Mouse (Mus musculus): Measurements from ENCODE around the gene Rrp36. TPM values are rescaled to one million over a fixed set of nuclear protein-coding genes. Genes with fewer than 3 reads are reported as not detected.

Rrp36 gene
- polyA plus RNA-seq, 1 experiment from 2014 or later = 54.8 TPM

- 55% methylated on average over 6 of the region's 6 CpGs for WGBS
- H3K27me3 ChIP-seq (replicated peaks; ENCODE audit: control insufficient read depth, insufficient read depth, low read length) = no peaks in the 10 kb centered on the region
- H3K36me3 ChIP-seq (ENCODE audit: control insufficient read depth, insufficient read depth, low read length) = peaks cover 4% of the 10 kb centered on the region; the same call in 1 of the 2 replicates
- no peak for ATAC-seq
- H3K9me3 ChIP-seq (ENCODE audit: control insufficient read depth, low read length) = no peaks in the 10 kb centered on the region
- H3K4me2 ChIP-seq (ENCODE audit: low read length) = peak overlapping the region; percentile 85
- peaks cover 24% of the 10 kb centered on the region for H3K4me1 ChIP-seq (ENCODE audit: control insufficient read depth, insufficient read depth, low read depth, low read length)
- no peak overlapping the region for H3K27ac ChIP-seq (ENCODE audit: low read depth, low read length)
- H3K4me3 ChIP-seq (ENCODE audit: low read length) = peak overlapping the region; percentile 92
- no peak overlapping the region for H3K9ac ChIP-seq (ENCODE audit: low read depth, low read length)
Observed at GRCm38 (mm10) chr17:46627409-46627808, 46.7 kb downstream of the Rrp36 start.

- Histone ChIP-seq H3K27ac (ENCODE audit: low read depth, low read length) (no peak overlapping the region), H3K9ac (ENCODE audit: low read depth, low read length) (peak overlapping the region; percentile 11; the same call in 1 of the 2 replicates), H3K27me3 (replicated peaks; ENCODE audit: control insufficient read depth, insufficient read depth, low read length) (no peaks in the 10 kb centered on the region), H3K4me2 (ENCODE audit: low read length) (no peak overlapping the region; the same call in 1 of the 2 replicates), H3K36me3 (ENCODE audit: control insufficient read depth, insufficient read depth, low read length) (no peaks in the 10 kb centered on the region), H3K4me1 (ENCODE audit: control insufficient read depth, insufficient read depth, low read depth, low read length) (peaks cover 31% of the 10 kb centered on the region), H3K4me3 (ENCODE audit: low read length) (no peak overlapping the region), H3K9me3 (ENCODE audit: control insufficient read depth, low read length) (no peaks in the 10 kb centered on the region)
- no peak for ATAC-seq
- 65% methylated on average over 12 of the region's 12 CpGs for WGBS
Observed at GRCm38 (mm10) chr17:46624598-46624997, 49.6 kb downstream of the Rrp36 start.

- H3K27ac ChIP-seq (ENCODE audit: low read depth, low read length) = no peak overlapping the region
- H3K36me3 ChIP-seq (ENCODE audit: control insufficient read depth, insufficient read depth, low read length) = no peaks in the 10 kb centered on the region
- peak overlapping the region; percentile 11; the same call in 1 of the 2 replicates for H3K9ac ChIP-seq (ENCODE audit: low read depth, low read length)
- H3K27me3 ChIP-seq (replicated peaks; ENCODE audit: control insufficient read depth, insufficient read depth, low read length) = no peaks in the 10 kb centered on the region
- H3K4me3 ChIP-seq (ENCODE audit: low read length) = no peak overlapping the region
- ATAC-seq = no peak
- H3K9me3 ChIP-seq (ENCODE audit: control insufficient read depth, low read length) = no peaks in the 10 kb centered on the region
- no peak overlapping the region; the same call in 1 of the 2 replicates for H3K4me2 ChIP-seq (ENCODE audit: low read length)
- H3K4me1 ChIP-seq (ENCODE audit: control insufficient read depth, insufficient read depth, low read depth, low read length) = peaks cover 37% of the 10 kb centered on the region
- 29% methylated on average over 10 of the region's 10 CpGs for WGBS
Observed at GRCm38 (mm10) chr17:46623819-46624557, 50.2 kb downstream of the Rrp36 start.

- Histone ChIP-seq H3K9ac (ENCODE audit: low read depth, low read length) (no peak overlapping the region), H3K27ac (ENCODE audit: low read depth, low read length) (no peak overlapping the region), H3K27me3 (replicated peaks; ENCODE audit: control insufficient read depth, insufficient read depth, low read length) (no peaks in the 10 kb centered on the region), H3K9me3 (ENCODE audit: control insufficient read depth, low read length) (no peaks in the 10 kb centered on the region), H3K4me1 (ENCODE audit: control insufficient read depth, insufficient read depth, low read depth, low read length) (peaks cover 39% of the 10 kb centered on the region), H3K36me3 (ENCODE audit: control insufficient read depth, insufficient read depth, low read length) (no peaks in the 10 kb centered on the region), H3K4me3 (ENCODE audit: low read length) (no peak overlapping the region), H3K4me2 (ENCODE audit: low read length) (no peak overlapping the region)
- 82% methylated on average over 11 of the region's 11 CpGs for WGBS
- ATAC-seq = no peak
Observed at GRCm38 (mm10) chr17:46622269-46622668, 51.9 kb downstream of the Rrp36 start.

GRCm38 (mm10) chr17:46621324-46621723 lies 52.8 kb downstream of the Rrp36 start:
- Histone ChIP-seq H3K27ac (ENCODE audit: low read depth, low read length) (peak overlapping the region; percentile 46), H3K4me1 (ENCODE audit: control insufficient read depth, insufficient read depth, low read depth, low read length) (peaks cover 36% of the 10 kb centered on the region), H3K9ac (ENCODE audit: low read depth, low read length) (0 out of 2 replicates have a peak overlapping the region, but pooled peaks have one; percentile 26), H3K9me3 (ENCODE audit: control insufficient read depth, low read length) (no peaks in the 10 kb centered on the region), H3K36me3 (ENCODE audit: control insufficient read depth, insufficient read depth, low read length) (no peaks in the 10 kb centered on the region), H3K4me2 (ENCODE audit: low read length) (peak overlapping the region; percentile 32), H3K4me3 (ENCODE audit: low read length) (no peak overlapping the region), H3K27me3 (replicated peaks; ENCODE audit: control insufficient read depth, insufficient read depth, low read length) (no peaks in the 10 kb centered on the region)
- no peak; the same call in 1 of the 2 replicates for ATAC-seq
- WGBS = 49% methylated on average over 15 of the region's 15 CpGs

GRCm38 (mm10) chr17:46619683-46620357 lies 54.3 kb downstream of the Rrp36 start:
- H3K9ac ChIP-seq (ENCODE audit: low read depth, low read length) = peak overlapping the region; percentile 56
- peaks cover 36% of the 10 kb centered on the region for H3K4me1 ChIP-seq (ENCODE audit: control insufficient read depth, insufficient read depth, low read depth, low read length)
- no peak for ATAC-seq

GRCm38 (mm10) chr17:46618769-46619682 lies 55.1 kb downstream of the Rrp36 start:
- Histone ChIP-seq H3K4me2 (ENCODE audit: low read length) (peak overlapping the region; percentile 31), H3K4me1 (ENCODE audit: control insufficient read depth, insufficient read depth, low read depth, low read length) (peaks cover 35% of the 10 kb centered on the region), H3K9me3 (ENCODE audit: control insufficient read depth, low read length) (no peaks in the 10 kb centered on the region), H3K27ac (ENCODE audit: low read depth, low read length) (peak overlapping the region; percentile 12), H3K27me3 (replicated peaks; ENCODE audit: control insufficient read depth, insufficient read depth, low read length) (no peaks in the 10 kb centered on the region), H3K4me3 (ENCODE audit: low read length) (no peak overlapping the region), H3K36me3 (ENCODE audit: control insufficient read depth, insufficient read depth, low read length) (no peaks in the 10 kb centered on the region), H3K9ac (ENCODE audit: low read depth, low read length) (peak overlapping the region; percentile 56)
- WGBS = 8% methylated on average over 27 of the region's 27 CpGs
- no peak for ATAC-seq

More at GRCm38 (mm10) chr17:46619683-46620357, 54.3 kb downstream of the Rrp36 start:
- no peaks in the 10 kb centered on the region for H3K36me3 ChIP-seq (ENCODE audit: control insufficient read depth, insufficient read depth, low read length)
- no peaks in the 10 kb centered on the region for H3K9me3 ChIP-seq (ENCODE audit: control insufficient read depth, low read length)
- no peak overlapping the region for H3K4me3 ChIP-seq (ENCODE audit: low read length)
- H3K4me2 ChIP-seq (ENCODE audit: low read length) = peak overlapping the region; percentile 28; the same call in 1 of the 2 replicates
- 30% methylated on average over 16 of the region's 16 CpGs for WGBS
- no peaks in the 10 kb centered on the region for H3K27me3 ChIP-seq (replicated peaks; ENCODE audit: control insufficient read depth, insufficient read depth, low read length)
- H3K27ac ChIP-seq (ENCODE audit: low read depth, low read length) = peak overlapping the region; percentile 12

- ATAC-seq = no peak
- Histone ChIP-seq H3K27me3 (replicated peaks; ENCODE audit: control insufficient read depth, insufficient read depth, low read length) (no peaks in the 10 kb centered on the region), H3K36me3 (ENCODE audit: control insufficient read depth, insufficient read depth, low read length) (no peaks in the 10 kb centered on the region), H3K9ac (ENCODE audit: low read depth, low read length) (peak overlapping the region; percentile 56; the same call in 1 of the 2 replicates), H3K9me3 (ENCODE audit: control insufficient read depth, low read length) (no peaks in the 10 kb centered on the region), H3K4me1 (ENCODE audit: control insufficient read depth, insufficient read depth, low read depth, low read length) (peaks cover 32% of the 10 kb centered on the region), H3K4me2 (ENCODE audit: low read length) (peak overlapping the region; percentile 31), H3K27ac (ENCODE audit: low read depth, low read length) (peak overlapping the region; percentile 12), H3K4me3 (ENCODE audit: low read length) (no peak overlapping the region)
- 27% methylated on average over 6 of the region's 6 CpGs for WGBS
Observed at GRCm38 (mm10) chr17:46618394-46618768, 55.8 kb downstream of the Rrp36 start.
